28 mouse cellular contexts compared by ENCODE assay signal in the genomic region with DNA sequence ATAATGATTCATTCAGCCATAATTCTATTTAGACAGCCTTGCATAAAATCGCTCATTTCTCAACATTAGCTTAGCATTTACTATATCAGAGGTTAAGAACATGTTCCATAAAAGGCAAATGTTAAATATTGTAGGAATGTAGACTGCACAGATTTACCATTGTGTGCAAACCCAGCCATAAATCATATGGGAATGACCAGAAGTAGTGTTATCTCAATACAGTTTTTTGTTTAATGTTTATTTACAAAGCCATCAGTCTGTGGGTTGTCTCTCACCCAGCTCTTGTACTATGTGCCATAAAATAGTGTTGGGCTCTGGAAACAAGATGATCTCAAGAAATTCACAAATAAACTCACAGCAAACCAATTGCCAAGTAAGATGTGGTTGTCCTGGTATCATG.
"Had no signal": no experiment of that assay in that cellular context is flagged by ENCODE, and none has a peak within 500 bp of the region (broad histone marks: within the 10 kb centered on the region; RNA-seq: fewer than 3 reads in every experiment).

No protein-coding gene starts in this region.

- DNase-seq: cerebellum, adult 8-10 months; cerebellum, adult 9-10 months; cerebellum, adult 9-11 months; cerebellum, postnatal 10 days; cerebellum, postnatal 14 days; cerebellum, postnatal 25 days; cerebellum, postnatal 36 days; embryo, embryonic 11 days; forebrain, postnatal 0 days; gastrocnemius, adult 2 months; gastrocnemius, postnatal 10 days; gastrocnemius, postnatal 14 days; gastrocnemius, postnatal 25 days; gastrocnemius, postnatal 36 days; heart, adult 11 months; heart, adult 18-20 months; heart, adult 2 months had no signal

- H3K9ac ChIP-seq: embryonic facial prominence, embryonic 12.5 days; embryonic facial prominence, embryonic 13.5 days; embryonic facial prominence, embryonic 15.5 days; forebrain, embryonic 12.5 days; forebrain, embryonic 13.5 days; forebrain, embryonic 15.5 days; forebrain, postnatal 0 days had no signal

- ATAC-seq: forebrain, embryonic 13.5 days; forebrain, embryonic 14.5 days; forebrain, embryonic 15.5 days; forebrain, embryonic 16.5 days; forebrain, postnatal 0 days had no signal

- H3K27ac ChIP-seq: embryonic facial prominence, embryonic 10.5 days; embryonic facial prominence, embryonic 12.5 days; embryonic facial prominence, embryonic 13.5 days; embryonic facial prominence, embryonic 15.5 days; forebrain, embryonic 10.5 days; forebrain, embryonic 12.5 days; forebrain, embryonic 13.5 days; forebrain, embryonic 15.5 days; gastrocnemius, adult 2 months; heart, adult 2 months had no signal

- H3K4me2 ChIP-seq: embryonic facial prominence, embryonic 12.5 days; embryonic facial prominence, embryonic 13.5 days; embryonic facial prominence, embryonic 15.5 days; forebrain, embryonic 12.5 days; forebrain, embryonic 13.5 days; forebrain, embryonic 15.5 days had no signal

- H3K4me1 ChIP-seq: embryonic facial prominence, embryonic 12.5 days; embryonic facial prominence, embryonic 13.5 days; forebrain, embryonic 12.5 days; forebrain, embryonic 13.5 days; forebrain, embryonic 15.5 days had no signal

- H3K27me3 ChIP-seq: embryonic facial prominence, embryonic 12.5 days; embryonic facial prominence, embryonic 13.5 days; embryonic facial prominence, embryonic 15.5 days; forebrain, embryonic 12.5 days; forebrain, embryonic 13.5 days; forebrain, embryonic 15.5 days had no signal

- H3K9me3 ChIP-seq: embryonic facial prominence, embryonic 10.5 days; embryonic facial prominence, embryonic 12.5 days; embryonic facial prominence, embryonic 13.5 days; embryonic facial prominence, embryonic 15.5 days; forebrain, embryonic 10.5 days; forebrain, embryonic 12.5 days; forebrain, embryonic 13.5 days; forebrain, embryonic 15.5 days had no signal

- H3K36me3 ChIP-seq: embryonic facial prominence, embryonic 10.5 days; embryonic facial prominence, embryonic 12.5 days; embryonic facial prominence, embryonic 13.5 days; embryonic facial prominence, embryonic 15.5 days; forebrain, embryonic 10.5 days; forebrain, embryonic 12.5 days; forebrain, embryonic 15.5 days had no signal

- H3K4me3 ChIP-seq: embryonic facial prominence, embryonic 10.5 days; embryonic facial prominence, embryonic 12.5 days; embryonic facial prominence, embryonic 13.5 days; embryonic facial prominence, embryonic 15.5 days; erythroblast, embryonic 14.5 days; forebrain, embryonic 10.5 days; forebrain, embryonic 12.5 days; forebrain, embryonic 13.5 days; forebrain, embryonic 15.5 days; gastrocnemius, adult 2 months; heart, adult 2 months had no signal
